Mouse (Mus musculus) frontal cortex, adult 2 months (tissue): ENCODE measurements at regions not wholly inside any gene's neighbourhood (a gene's known extent, or its start where the extent isn't known, plus 50 kb on each side); places are given as distances from the start of the nearest gene placed in this dataset.

ENCODE experiments used
- DNase-seq, 2 experiments: peaks; one replicate each; pipeline ENCODE4 v3.0.0; 2022; ENCODE audit warnings: low spot score in 1 of 2; ENCODE audit errors: extremely low spot score in 1 of 2

GRCm38 (mm10) chr10:81996742-81997536 lies 51.0 kb upstream of the Zfp873 start:
- peak; percentile 26 to 77 for DNase-seq
